ENCODE assay signal across 8 mouse cellular contexts in genomic region chr2:173219256-173219954, GRCm38 (mm10). TPM values are rescaled to one million over a fixed set of nuclear protein-coding genes. Genes with fewer than 3 reads are reported as not detected.
DNase-seq lines count a peak whose midpoint lies in the region; ATAC-seq and TF ChIP-seq lines count a peak whose summit lies in the region.

No protein-coding gene starts in this region.

- DNase-seq in cerebellum, postnatal 10 days, result peak; percentile 55 to 56
- DNase-seq in cerebellum, adult 11-12 months, result no peak
- peak; percentile 72 for DNase-seq in embryonic facial prominence, embryonic 10.5 days (ENCODE audit: low spot score)
- DNase-seq in hindbrain, embryonic 10.5 days (ENCODE audit: low spot score), result peak; percentile 61
- DNase-seq in retina, embryonic 14.5 days (ENCODE audit: low spot score), result peak; percentile 82
- DNase-seq in cerebellum, postnatal 25 days, result no peak

- no peak overlapping the region for H3K4me2 ChIP-seq in limb, embryonic 15.5 days

- H3K9ac ChIP-seq in limb, embryonic 15.5 days, result no peak overlapping the region

- 43% methylated on average over 10 of the region's 10 CpGs for WGBS in embryonic facial prominence, embryonic 10.5 days
- WGBS in hindbrain, embryonic 10.5 days, result 46% methylated on average over 10 of the region's 10 CpGs
- 40% methylated on average over 10 of the region's 10 CpGs for WGBS in limb, embryonic 15.5 days

- TF ChIP-seq CTCF in E14TG2a.4 (conservative IDR thresholded peaks at IDR 0.05; ENCODE audit: low read length), result peak; percentile 94

- H3K9me3 ChIP-seq in E14TG2a.4 (ENCODE audit: low read length), result no peaks in the 10 kb centered on the region
- no peaks in the 10 kb centered on the region for H3K9me3 ChIP-seq in embryonic facial prominence, embryonic 10.5 days
- no peaks in the 10 kb centered on the region for H3K9me3 ChIP-seq in hindbrain, embryonic 10.5 days
- H3K9me3 ChIP-seq in limb, embryonic 15.5 days, result no peaks in the 10 kb centered on the region

- H3K4me3 ChIP-seq in E14TG2a.4 (replicated peaks; ENCODE audit: low read length), result no peak overlapping the region
- H3K4me3 ChIP-seq in embryonic facial prominence, embryonic 10.5 days, result no peak overlapping the region
- no peak overlapping the region for H3K4me3 ChIP-seq in hindbrain, embryonic 10.5 days
- no peak overlapping the region for H3K4me3 ChIP-seq in limb, embryonic 15.5 days

- H3K4me1 ChIP-seq in E14TG2a.4 (replicated peaks; ENCODE audit: low read depth, low read length), result peaks cover 52% of the 10 kb centered on the region
- peaks cover 10% of the 10 kb centered on the region for H3K4me1 ChIP-seq in embryonic facial prominence, embryonic 10.5 days
- peaks cover 4% of the 10 kb centered on the region for H3K4me1 ChIP-seq in hindbrain, embryonic 10.5 days (replicated peaks)
- H3K4me1 ChIP-seq in limb, embryonic 15.5 days, result peaks cover 24% of the 10 kb centered on the region; the same call in 1 of the 2 replicates

- H3K36me3 ChIP-seq in E14TG2a.4 (ENCODE audit: insufficient read depth, low read length), result no peaks in the 10 kb centered on the region
- no peaks in the 10 kb centered on the region for H3K36me3 ChIP-seq in embryonic facial prominence, embryonic 10.5 days (replicated peaks)
- no peaks in the 10 kb centered on the region for H3K36me3 ChIP-seq in hindbrain, embryonic 10.5 days
- no peaks in the 10 kb centered on the region for H3K36me3 ChIP-seq in limb, embryonic 15.5 days

- H3K27me3 ChIP-seq in E14TG2a.4 (ENCODE audit: insufficient read depth, low read length), result peaks cover 16% of the 10 kb centered on the region
- peaks cover 9% of the 10 kb centered on the region; the same call in 1 of the 2 replicates for H3K27me3 ChIP-seq in embryonic facial prominence, embryonic 10.5 days (replicated peaks; ENCODE audit: low read depth, poor library complexity, severe bottlenecking)
- H3K27me3 ChIP-seq in hindbrain, embryonic 10.5 days (ENCODE audit: insufficient read depth, poor library complexity, severe bottlenecking), result peaks cover 8% of the 10 kb centered on the region
- H3K27me3 ChIP-seq in limb, embryonic 15.5 days, result no peaks in the 10 kb centered on the region

- ATAC-seq in limb, embryonic 15.5 days (ENCODE audit: insufficient number of reproducible peaks, low FRiP score, low TSS enrichment, low read depth), result 0 out of 2 replicates have a peak, but pooled peaks have one; percentile 28

- H3K27ac ChIP-seq in embryonic facial prominence, embryonic 10.5 days (replicated peaks), result no peak overlapping the region
- 0 out of 2 replicates have a peak overlapping the region, but pooled peaks have one; percentile 71 for H3K27ac ChIP-seq in hindbrain, embryonic 10.5 days
- H3K27ac ChIP-seq in limb, embryonic 15.5 days, result no peak overlapping the region

RNA-seq across cellular contexts. Expression of gene Zbp1, which starts 0.7 kb away (rescaled TPM):
- not detected in 2 replicates for polyA plus RNA-seq in embryonic facial prominence, embryonic 10.5 days (2016; fragmentation: Nextera tagmentation; extraction: Ambion mirVana)
- polyA plus RNA-seq in hindbrain, embryonic 10.5 days (2016; fragmentation: Nextera tagmentation; extraction: Ambion mirVana), result 0.17 and 0.73 TPM in 2 replicates
- 0.64 and 0.88 TPM in 2 replicates for polyA plus RNA-seq in limb, embryonic 15.5 days (2015; fragmentation: Nextera tagmentation; extraction: Ambion mirVana)

RNA-seq across cellular contexts. Expression of gene Pmepa1, which starts 56.9 kb away (rescaled TPM):
- 1.4 and 2.1 TPM in 2 replicates for polyA plus RNA-seq in embryonic facial prominence, embryonic 10.5 days (2016; fragmentation: Nextera tagmentation; extraction: Ambion mirVana)
- polyA plus RNA-seq in hindbrain, embryonic 10.5 days (2016; fragmentation: Nextera tagmentation; extraction: Ambion mirVana), result 1.3 and 2.9 TPM in 2 replicates
- 6.3 and 8.4 TPM in 2 replicates for polyA plus RNA-seq in limb, embryonic 15.5 days (2015; fragmentation: Nextera tagmentation; extraction: Ambion mirVana)

Comparison
In these comparisons a context has a peak if more than half of its experiments do, and no peak if none do; other contexts are left out.
1. DNase-seq: peak in cerebellum, postnatal 10 days (2 of 2), embryonic facial prominence, embryonic 10.5 days (single experiment), hindbrain, embryonic 10.5 days (single experiment) and retina, embryonic 14.5 days (single experiment); none in cerebellum, adult 11-12 months (single experiment) and cerebellum, postnatal 25 days (0 of 2).